Mouse (Mus musculus): ENCODE data around the gene Sned1. TPM values are rescaled to one million over a fixed set of nuclear protein-coding genes. Genes with fewer than 3 reads are reported as not detected.
A peak's percentile ranks its signal among the peaks of the same experiment; 100 is the strongest.
"Not testable (repeated sequence)": the region's sequence is repeated elsewhere in the genome, so short reads cannot be mapped to it uniquely, and the experiment has no call there.

Gene Sned1
- polyA plus RNA-seq, 1 experiment from 2014 or later: 23.2 TPM

DNA sequence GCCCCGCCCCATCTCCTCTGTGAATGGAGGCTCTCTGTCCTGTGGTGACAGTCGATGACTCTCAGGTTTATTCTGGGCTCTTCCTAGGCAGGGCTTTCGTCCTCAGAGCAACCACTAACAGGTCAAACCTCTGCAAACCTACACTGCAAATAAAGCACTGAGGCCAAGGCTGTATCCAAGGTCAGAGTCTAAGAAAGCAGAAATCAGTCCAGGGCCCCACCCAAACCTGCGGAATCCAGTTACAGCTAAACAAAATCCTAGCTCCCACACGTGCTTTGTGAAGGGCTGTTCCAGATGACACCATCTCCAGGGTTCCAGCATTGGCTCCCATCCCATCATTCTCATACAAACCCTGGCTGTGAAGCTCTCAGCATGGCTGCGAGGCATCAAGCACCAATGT, 39.9 kb downstream of the Sned1 start:
- Histone ChIP-seq H3K36me3 (0 out of 2 replicates have a peak, but pooled peaks cover 14% of the 10 kb centered on the region), H3K4me1 (no peaks in the 10 kb centered on the region), H3K9ac (no peak overlapping the region), H3K4me2 (no peak overlapping the region), H3K9me3 (no peaks in the 10 kb centered on the region), H3K27ac (no peak overlapping the region), H3K4me3 (no peak overlapping the region), H3K27me3 (no peaks in the 10 kb centered on the region)
- WGBS: 71% methylated on average over 6 of the region's 6 CpGs
- no peak for ATAC-seq (ENCODE audit: borderline replicate concordance, extremely low read depth, low FRiP score, low TSS enrichment)

DNA sequence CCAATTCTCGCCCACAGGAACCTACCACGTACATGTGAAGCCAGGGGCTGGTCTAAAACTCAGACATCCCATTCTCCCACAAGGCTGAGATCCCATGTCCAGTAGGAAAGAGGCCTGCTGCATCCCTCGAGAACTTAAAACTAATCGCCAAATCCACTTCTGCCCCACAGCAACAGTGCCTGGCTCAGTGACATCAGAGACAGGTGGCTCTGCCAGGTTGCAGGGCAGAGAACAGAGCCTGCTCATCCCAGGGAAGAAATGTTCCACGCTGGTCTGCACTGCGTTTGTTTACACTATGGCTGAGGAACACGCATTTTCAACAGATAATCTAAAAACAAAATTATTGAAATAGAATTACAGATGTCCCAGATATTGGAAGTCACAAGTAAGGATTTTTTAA, 41.4 kb downstream of the Sned1 start:
- no peak overlapping the region for H3K4me2 ChIP-seq
- H3K36me3 ChIP-seq: 0 out of 2 replicates have a peak, but pooled peaks cover 14% of the 10 kb centered on the region
- WGBS: 72% methylated on average over 7 of the region's 7 CpGs
- no peaks in the 10 kb centered on the region for H3K9me3 ChIP-seq
- ATAC-seq (ENCODE audit: borderline replicate concordance, extremely low read depth, low FRiP score, low TSS enrichment): no peak
- no peak overlapping the region for H3K9ac ChIP-seq
- H3K27ac ChIP-seq: no peak overlapping the region
- no peaks in the 10 kb centered on the region for H3K4me1 ChIP-seq
- H3K4me3 ChIP-seq: no peak overlapping the region
- no peaks in the 10 kb centered on the region for H3K27me3 ChIP-seq

DNA sequence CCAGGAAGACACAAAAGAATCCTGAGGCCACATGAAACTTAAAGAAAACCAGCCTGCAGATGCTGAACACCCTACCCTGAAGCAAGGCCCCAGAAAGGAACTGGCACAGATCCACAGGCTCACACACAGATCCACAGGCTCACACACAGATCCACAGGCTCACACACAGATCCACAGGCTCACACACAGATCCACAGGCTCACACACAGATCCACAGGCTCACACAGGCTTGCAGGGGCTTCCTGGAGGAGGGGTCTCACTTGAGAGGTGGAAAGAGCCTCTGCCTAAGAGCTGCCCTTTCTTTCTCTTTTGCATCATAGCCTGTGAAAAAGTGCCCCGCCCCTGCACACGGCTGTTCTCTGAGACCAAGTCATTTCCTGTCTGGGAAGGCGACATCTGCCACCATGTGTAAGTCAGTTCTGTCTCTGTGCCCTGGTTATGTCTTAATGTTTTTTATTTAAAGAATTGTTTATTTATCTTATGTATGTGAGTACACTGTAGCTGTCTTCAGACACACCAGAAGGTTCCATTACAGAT, 54.1 kb downstream of the Sned1 start:
- WGBS: 56% methylated on average over 3 of the region's 3 CpGs
- no peak overlapping the region for H3K9ac ChIP-seq
- H3K4me3 ChIP-seq: no peak overlapping the region
- peaks cover 26% of the 10 kb centered on the region for H3K36me3 ChIP-seq
- no peak overlapping the region for H3K27ac ChIP-seq
- ATAC-seq (ENCODE audit: borderline replicate concordance, extremely low read depth, low FRiP score, low TSS enrichment): no peak
- no peaks in the 10 kb centered on the region for H3K9me3 ChIP-seq
- no peaks in the 10 kb centered on the region for H3K4me1 ChIP-seq
- H3K27me3 ChIP-seq: no peaks in the 10 kb centered on the region
- no peak overlapping the region for H3K4me2 ChIP-seq

DNA sequence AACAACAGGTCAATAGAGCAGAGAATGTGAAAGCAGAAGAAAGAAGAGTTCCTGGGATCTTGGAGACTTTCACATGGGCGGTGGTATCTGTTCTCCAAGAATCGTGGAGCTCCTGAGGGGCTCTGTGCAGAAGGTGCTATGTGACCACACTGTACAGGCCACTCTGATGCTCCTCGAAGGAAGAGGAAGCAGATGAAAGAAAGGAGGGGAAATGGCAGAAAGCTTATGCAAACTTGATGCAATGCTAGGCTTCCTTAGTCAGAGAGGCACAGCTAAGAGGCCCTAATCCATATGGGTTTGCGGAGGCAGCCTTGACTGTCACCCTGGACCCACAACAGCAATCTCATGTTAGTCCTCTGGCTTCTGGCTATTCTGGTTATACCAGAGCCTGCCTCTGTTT, 55.3 kb downstream of the Sned1 start:
- H3K36me3 ChIP-seq: peaks cover 24% of the 10 kb centered on the region
- ATAC-seq (ENCODE audit: borderline replicate concordance, extremely low read depth, low FRiP score, low TSS enrichment): no peak
- WGBS: 76% methylated on average over 4 of the region's 4 CpGs

GRCm38 (mm10) chr1:93291591-93291990, 56.0 kb downstream of the Sned1 start:
- H3K36me3 ChIP-seq: peaks cover 31% of the 10 kb centered on the region
- 88% methylated on average over 1 of the region's 1 CpGs for WGBS
- H3K4me1 ChIP-seq: no peaks in the 10 kb centered on the region

More for the DNA sequence above, 55.3 kb downstream of the Sned1 start:
- Histone ChIP-seq H3K9ac (no peak overlapping the region), H3K4me2 (no peak overlapping the region), H3K27me3 (no peaks in the 10 kb centered on the region), H3K9me3 (no peaks in the 10 kb centered on the region), H3K4me1 (no peaks in the 10 kb centered on the region), H3K27ac (no peak overlapping the region), H3K4me3 (no peak overlapping the region)

GRCm38 (mm10) chr1:93292006-93292405, 56.4 kb downstream of the Sned1 start:
- H3K36me3 ChIP-seq: peaks cover 35% of the 10 kb centered on the region
- no peak for ATAC-seq (ENCODE audit: borderline replicate concordance, extremely low read depth, low FRiP score, low TSS enrichment)
- no peak overlapping the region for H3K4me3 ChIP-seq

More at GRCm38 (mm10) chr1:93291591-93291990, 56.0 kb downstream of the Sned1 start:
- H3K9me3 ChIP-seq: no peaks in the 10 kb centered on the region
- H3K27ac ChIP-seq: no peak overlapping the region
- no peak overlapping the region for H3K9ac ChIP-seq
- no peak for ATAC-seq (ENCODE audit: borderline replicate concordance, extremely low read depth, low FRiP score, low TSS enrichment)
- no peak overlapping the region for H3K4me2 ChIP-seq
- H3K27me3 ChIP-seq: no peaks in the 10 kb centered on the region
- no peak overlapping the region for H3K4me3 ChIP-seq

DNA sequence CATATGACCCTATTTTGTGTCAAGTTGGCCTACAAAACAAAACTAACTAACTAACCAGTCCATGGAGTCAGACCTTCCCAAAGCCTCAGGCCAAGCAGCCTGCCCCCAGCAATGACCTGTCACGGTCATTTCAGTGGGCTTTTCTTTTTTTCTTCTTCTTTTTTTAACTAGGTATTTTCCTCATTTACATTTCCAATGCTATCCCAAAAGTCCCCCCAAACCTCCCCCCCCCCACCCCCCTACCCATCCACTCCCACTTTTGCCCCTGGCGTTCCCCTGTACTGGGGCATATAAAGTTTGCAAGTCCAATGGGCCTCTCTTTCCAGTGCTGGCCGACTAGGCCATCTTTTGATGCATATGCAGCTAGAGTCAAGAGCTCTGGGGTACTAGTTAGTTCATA, 58.9 kb downstream of the Sned1 start:
- H3K4me3 ChIP-seq; H3K27ac ChIP-seq; H3K9ac ChIP-seq; H3K4me1 ChIP-seq; H3K27me3 ChIP-seq; ATAC-seq (ENCODE audit: borderline replicate concordance, extremely low read depth, low FRiP score, low TSS enrichment); H3K9me3 ChIP-seq; H3K4me2 ChIP-seq: not testable (repeated sequence)
- peaks cover 47% of the 10 kb centered on the region for H3K36me3 ChIP-seq
- 75% methylated on average over 3 of the region's 3 CpGs for WGBS

More at GRCm38 (mm10) chr1:93292006-93292405, 56.4 kb downstream of the Sned1 start:
- no peaks in the 10 kb centered on the region for H3K4me1 ChIP-seq
- WGBS: 63% methylated on average over 8 of the region's 8 CpGs
- H3K9me3 ChIP-seq: no peaks in the 10 kb centered on the region
- no peak overlapping the region for H3K4me2 ChIP-seq
- H3K27me3 ChIP-seq: no peaks in the 10 kb centered on the region
- no peak overlapping the region for H3K9ac ChIP-seq
- H3K27ac ChIP-seq: no peak overlapping the region

GRCm38 (mm10) chr1:93299791-93300190, 64.2 kb downstream of the Sned1 start:
- no peaks in the 10 kb centered on the region for H3K27me3 ChIP-seq
- no peak overlapping the region for H3K4me3 ChIP-seq
- H3K27ac ChIP-seq: no peak overlapping the region
- peaks cover 9% of the 10 kb centered on the region for H3K4me1 ChIP-seq
- ATAC-seq (ENCODE audit: borderline replicate concordance, extremely low read depth, low FRiP score, low TSS enrichment): no peak; the same call in 1 of the 2 replicates
- H3K9ac ChIP-seq: no peak overlapping the region
- H3K9me3 ChIP-seq: no peaks in the 10 kb centered on the region
- H3K4me2 ChIP-seq: no peak overlapping the region
- peaks cover 77% of the 10 kb centered on the region for H3K36me3 ChIP-seq
- 70% methylated on average over 4 of the region's 4 CpGs for WGBS

DNA sequence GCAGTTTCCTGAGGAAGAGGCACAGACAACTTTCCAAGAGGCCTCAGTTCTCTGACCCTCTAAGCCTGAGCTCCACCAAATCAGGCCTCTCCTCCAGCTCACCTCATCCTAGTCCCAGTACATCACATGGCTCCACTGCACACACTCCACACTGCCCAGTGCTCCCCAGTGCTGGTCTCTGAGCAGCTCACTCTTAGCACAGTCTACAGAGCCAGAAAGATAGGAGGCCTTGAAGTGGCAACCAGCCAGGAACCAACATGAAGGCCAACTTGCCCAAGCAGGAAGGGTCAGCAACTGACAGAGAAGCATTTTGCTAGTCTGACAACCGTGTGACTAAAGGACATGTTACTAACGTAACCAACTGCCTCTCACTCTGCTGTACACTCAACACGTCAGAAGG, 64.9 kb downstream of the Sned1 start:
- H3K9me3 ChIP-seq: no peaks in the 10 kb centered on the region
- no peaks in the 10 kb centered on the region for H3K27me3 ChIP-seq
- no peak overlapping the region for H3K27ac ChIP-seq
- ATAC-seq (ENCODE audit: borderline replicate concordance, extremely low read depth, low FRiP score, low TSS enrichment): 0 out of 2 replicates have a peak, but pooled peaks have one; percentile 39
- no peak overlapping the region for H3K9ac ChIP-seq
- no peak overlapping the region for H3K4me2 ChIP-seq
- WGBS: 75% methylated on average over 3 of the region's 3 CpGs
- H3K4me3 ChIP-seq: no peak overlapping the region
- peaks cover 75% of the 10 kb centered on the region for H3K36me3 ChIP-seq
- peaks cover 13% of the 10 kb centered on the region for H3K4me1 ChIP-seq

DNA sequence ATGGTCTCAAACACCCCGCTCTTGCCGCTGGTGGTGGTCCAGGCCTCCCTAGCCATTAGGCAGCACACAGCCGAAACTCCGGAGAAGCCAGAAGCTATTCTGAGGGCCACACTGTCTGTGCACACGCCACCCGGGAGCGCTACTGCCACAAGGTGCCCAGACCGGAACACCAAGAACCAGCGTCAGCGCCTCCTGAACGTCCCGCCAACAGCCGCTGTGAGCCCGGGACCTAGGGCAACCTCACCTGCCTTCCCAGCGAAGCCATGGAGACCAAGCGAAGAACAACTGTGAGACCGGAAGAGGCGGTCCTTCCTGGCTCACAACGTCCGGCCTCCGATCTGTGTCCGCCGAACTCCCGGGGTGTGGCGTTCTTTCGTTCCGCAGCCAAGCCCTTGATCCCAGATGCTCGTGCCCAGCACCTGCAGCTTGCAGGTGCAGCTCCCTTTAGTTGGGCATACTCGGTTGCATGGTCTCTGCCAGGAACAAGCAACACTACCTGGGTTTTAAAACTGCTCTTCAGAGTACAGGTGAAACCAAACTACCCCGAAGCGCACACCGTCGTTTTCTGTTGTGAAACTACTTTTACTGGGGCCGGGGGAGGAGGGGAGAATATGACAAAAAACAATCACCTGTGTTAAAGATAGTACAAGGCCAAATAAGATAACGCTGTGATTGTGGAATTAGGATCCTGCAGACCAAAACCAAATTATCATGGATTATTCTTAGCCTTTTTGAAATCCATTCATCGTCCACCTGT, 70.1 kb downstream of the Sned1 start, which contains the start of gene Mterf4:
Gene Mterf4, minus strand, starts transcription at position 335 of the 757 bp plus-strand sequence.
- Histone ChIP-seq H3K27ac (0 out of 2 replicates have a peak within 1 kb of the TSS, but pooled peaks have one; percentile 8), H3K4me1 (peaks cover 9% of the 10 kb centered on the region), H3K9me3 (no peaks in the 10 kb centered on the region), H3K36me3 (peaks cover 37% of the 10 kb centered on the region), H3K4me2 (peak within 1 kb of the TSS; percentile 78), H3K9ac (peak within 1 kb of the TSS; percentile 66), H3K4me3 (peak within 1 kb of the TSS; percentile 66), H3K27me3 (no peaks in the 10 kb centered on the region)
- ATAC-seq (ENCODE audit: borderline replicate concordance, extremely low read depth, low FRiP score, low TSS enrichment): peak; percentile 85
- WGBS: 6% methylated on average over 36 of the region's 36 CpGs

- Histone ChIP-seq H3K4me3 (no peak overlapping the region), H3K4me1 (no peaks in the 10 kb centered on the region), H3K4me2 (no peak overlapping the region), H3K27me3 (no peaks in the 10 kb centered on the region), H3K36me3 (peaks cover 67% of the 10 kb centered on the region), H3K9ac (no peak overlapping the region), H3K27ac (no peak overlapping the region), H3K9me3 (no peaks in the 10 kb centered on the region)
- 88% methylated on average over 6 of the region's 6 CpGs for WGBS
- no peak for ATAC-seq (ENCODE audit: borderline replicate concordance, extremely low read depth, low FRiP score, low TSS enrichment)
Observed at GRCm38 (mm10) chr1:93323973-93324372, 88.3 kb downstream of the Sned1 start.

DNA sequence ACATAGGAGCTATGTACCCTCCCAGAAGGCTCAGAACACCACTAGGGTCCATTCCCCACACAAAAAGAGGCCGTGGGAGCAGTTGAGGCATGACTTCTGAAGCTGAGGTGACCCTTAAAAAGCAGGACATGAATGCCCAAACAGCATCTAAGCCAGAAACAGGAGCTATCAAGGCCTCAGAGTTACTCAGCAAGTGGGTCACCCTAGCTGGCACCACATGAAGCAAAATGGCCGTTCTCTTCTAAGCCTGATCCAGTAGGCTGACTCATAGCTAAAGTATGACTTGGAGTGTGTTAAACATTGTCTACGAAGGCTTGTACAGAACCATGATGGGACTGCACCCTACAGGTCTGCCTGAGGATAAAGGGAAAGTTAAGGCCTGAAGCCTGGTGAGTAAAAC, 90.8 kb downstream of the Sned1 start:
- no peak overlapping the region for H3K9ac ChIP-seq
- H3K36me3 ChIP-seq: peaks cover 45% of the 10 kb centered on the region
- no peaks in the 10 kb centered on the region for H3K4me1 ChIP-seq
- H3K4me3 ChIP-seq: no peak overlapping the region
- WGBS: 89% methylated on average over 3 of the region's 3 CpGs
- H3K9me3 ChIP-seq: no peaks in the 10 kb centered on the region
- no peak overlapping the region for H3K27ac ChIP-seq
- no peak overlapping the region for H3K4me2 ChIP-seq
- no peak for ATAC-seq (ENCODE audit: borderline replicate concordance, extremely low read depth, low FRiP score, low TSS enrichment)
- no peaks in the 10 kb centered on the region for H3K27me3 ChIP-seq

Data from lung, embryonic 15.5 days (tissue).